Mouse (Mus musculus) kidney, embryonic 14.5 days (tissue): Measurements from ENCODE around the gene Bloc1s4. TPM values are rescaled to one million over a fixed set of nuclear protein-coding genes. Genes with fewer than 3 reads are reported as not detected.

Source experiments
- ATAC-seq: fragments of 200-750 bp; cut with Nextera tagmentation; 2 replicates; pipeline ENCODE4 v1.8.0; 2017; ENCODE audit warnings: moderate number of reproducible peaks, mild to moderate bottlenecking, moderate TSS enrichment, moderate library complexity; ENCODE audit not compliant: low FRiP score, low TSS enrichment
- H3K27ac ChIP-seq: fragments of 300-500 bp; sonication (generic); 2 replicates; pipeline ENCODE4 v1.5.1; 2014; ENCODE audit warnings: low read depth, mild to moderate bottlenecking, low read length, moderate library complexity, mixed read lengths
- H3K27me3 ChIP-seq: fragments of 300-500 bp; sonication (generic); 2 replicates; pipeline ENCODE4 v1.6.1; 2014; ENCODE audit warnings: mild to moderate bottlenecking, low read length; ENCODE audit not compliant: control insufficient read depth, insufficient read depth
- H3K36me3 ChIP-seq: fragments of 300-500 bp; sonication (generic); 2 replicates; pipeline ENCODE4 v1.6.1; 2014; ENCODE audit warnings: low read length, mixed read lengths; ENCODE audit not compliant: control insufficient read depth, insufficient read depth
- H3K4me1 ChIP-seq: fragments of 300-500 bp; sonication (generic); 2 replicates; pipeline ENCODE4 v1.6.1; 2014; ENCODE audit warnings: low read length, mixed read lengths; ENCODE audit not compliant: control insufficient read depth, insufficient read depth
- H3K4me2 ChIP-seq: fragments of 300-500 bp; sonication (generic); replicated peaks from 2 replicates; pipeline ENCODE4 v1.6.1; 2014; ENCODE audit warnings: low read depth, mild to moderate bottlenecking, low read length
- H3K4me3 ChIP-seq: fragments of 300-500 bp; sonication (generic); 2 replicates; pipeline ENCODE4 v1.5.1; 2014; ENCODE audit warnings: mild to moderate bottlenecking, low read length
- H3K9ac ChIP-seq: fragments of 300-500 bp; sonication (generic); 2 replicates; pipeline ENCODE4 v1.6.1; 2014; ENCODE audit warnings: low read depth, mild to moderate bottlenecking, low read length, moderate library complexity
- H3K9me3 ChIP-seq: fragments of 300-500 bp; sonication (generic); 2 replicates; pipeline ENCODE4 v1.6.1; 2016; ENCODE audit warnings: low read length; ENCODE audit not compliant: control insufficient read depth
- WGBS: fragments of 180-500 bp; shearing (Covaris S2); extraction: QIAGEN DNeasy Blood & Tissue Kit; methylation state at CpG from one replicate; pipeline ENCODE4 v1.1.7; 2014; 5-methylcytosine and 5-hydroxymethylcytosine counted together
- polyA plus RNA-seq: library from polyadenylated mRNA; unstranded; fragments of >200 nt; fragmentation: Nextera tagmentation; extraction: Ambion mirVana; gene quantifications from 2 replicates; pipeline ENCODE4 v1.2.1, GENCODE M21; 2014

The Bloc1s4 gene
- polyA plus RNA-seq, 1 experiment from 2014 or later, result 26.1 TPM

GRCm38 (mm10) chr5:36700939-36701620 lies 47.4 kb downstream of the Bloc1s4 start:
- Histone ChIP-seq H3K27ac (no peak overlapping the region), H3K4me3 (no peak overlapping the region), H3K4me2 (no peak overlapping the region), H3K9me3 (no peaks in the 10 kb centered on the region), H3K36me3 (no peaks in the 10 kb centered on the region), H3K4me1 (peaks cover 2% of the 10 kb centered on the region; the same call in 1 of the 2 replicates), H3K9ac (no peak overlapping the region), H3K27me3 (no peaks in the 10 kb centered on the region)
- WGBS, result 80% methylated on average over 6 of the region's 6 CpGs
- no peak for ATAC-seq

GRCm38 (mm10) chr5:36698689-36699088 lies 49.8 kb downstream of the Bloc1s4 start:
- Histone ChIP-seq H3K36me3 (no peaks in the 10 kb centered on the region), H3K27ac (no peak overlapping the region), H3K9ac (no peak overlapping the region), H3K4me2 (no peak overlapping the region), H3K4me1 (peaks cover 10% of the 10 kb centered on the region), H3K4me3 (no peak overlapping the region), H3K9me3 (no peaks in the 10 kb centered on the region), H3K27me3 (no peaks in the 10 kb centered on the region)
- no peak for ATAC-seq
- WGBS, result 74% methylated on average over 5 of the region's 5 CpGs

- 74% methylated on average over 7 of the region's 7 CpGs for WGBS
- H3K4me3 ChIP-seq, result no peak overlapping the region
These were observed 50.3 kb downstream of the Bloc1s4 start for GRCm38 (mm10) chr5:36698067-36698670.

More at GRCm38 (mm10) chr5:36698067-36698670, 50.3 kb downstream of the Bloc1s4 start:
- Histone ChIP-seq H3K36me3 (no peaks in the 10 kb centered on the region), H3K27ac (no peak overlapping the region), H3K27me3 (no peaks in the 10 kb centered on the region), H3K4me1 (peaks cover 13% of the 10 kb centered on the region), H3K9me3 (no peaks in the 10 kb centered on the region), H3K9ac (no peak overlapping the region), H3K4me2 (no peak overlapping the region)
- ATAC-seq, result no peak

Other genes with a start within 250 kb of the Bloc1s4 start
- 27.7 and 49.9 TPM in 2 replicates for gene Tbc1d14, start 155.4 kb downstream of the Bloc1s4 start, polyA plus RNA-seq
- gene D5Ertd579e, start 52.6 kb downstream of the Bloc1s4 start, polyA plus RNA-seq, result 17.7 and 30.7 TPM in 2 replicates
- 639 and 714 TPM in 2 replicates for gene Mrfap1, start 48.1 kb upstream of the Bloc1s4 start, polyA plus RNA-seq
- gene Man2b2, start 82.0 kb upstream of the Bloc1s4 start, polyA plus RNA-seq, result 5.1 and 11.2 TPM in 2 replicates
- gene Ppp2r2c, start 119.9 kb upstream of the Bloc1s4 start, polyA plus RNA-seq, result not detected in 2 replicates
- 12.9 and 20.9 TPM in 2 replicates for gene Wfs1, start 240.6 kb upstream of the Bloc1s4 start, polyA plus RNA-seq